Mouse (Mus musculus): Measurements from ENCODE around the gene 2210407C18Rik. TPM values are rescaled to one million over a fixed set of nuclear protein-coding genes. Genes with fewer than 3 reads are reported as not detected.

Gene 2210407C18Rik
- total RNA-seq (2021) = not detected
- long read RNA-seq, experiment 1 = 0 reads
- long read RNA-seq, experiment 2 = 0 reads

DNA sequence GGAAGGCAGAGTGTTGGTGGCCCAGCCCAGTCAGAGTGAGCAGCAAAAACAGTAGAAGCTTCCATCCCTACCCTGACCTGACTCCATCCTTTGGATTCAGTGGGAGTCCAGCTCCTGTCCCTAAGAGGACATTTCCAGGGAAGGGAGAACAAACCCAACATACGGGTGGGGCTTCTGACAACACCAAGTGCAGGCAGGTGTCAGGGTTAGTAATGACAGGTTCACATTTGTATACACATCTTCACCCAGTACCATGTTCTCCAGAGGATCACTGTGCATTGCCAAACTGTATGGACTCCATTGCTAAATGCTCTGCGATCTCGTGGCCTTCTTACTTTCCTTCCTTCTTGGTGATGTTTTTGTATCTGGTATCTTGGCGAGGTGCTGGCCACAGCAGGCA, at the start of gene 2210407C18Rik:
Gene 2210407C18Rik, minus strand, starts transcription at position 101 of the 400 bp plus-strand sequence.
- Histone ChIP-seq H3K4me3 (no peak within 1 kb of the TSS), H3K27ac (no peak within 1 kb of the TSS)
- DNase-seq (ENCODE audit: low spot score in 2 of 2) = no peak
- TF ChIP-seq CTCF (conservative IDR thresholded peaks at IDR 0.05) = no peak

GRCm38 (mm10) chr11:58658596-58658995, 42.7 kb upstream of the 2210407C18Rik start, which contains the start of gene Olfr322:
Olfr322 (plus strand) TSS chr11:58658782.
- Histone ChIP-seq H3K4me3 (no peak within 1 kb of the TSS), H3K27ac (no peak within 1 kb of the TSS)
- TF ChIP-seq CTCF (conservative IDR thresholded peaks at IDR 0.05) = no peak
- no peak for DNase-seq (ENCODE audit: low spot score in 2 of 2)

GRCm38 (mm10) chr11:58655151-58655550, 39.3 kb upstream of the 2210407C18Rik start:
- no peak overlapping the region for H3K4me3 ChIP-seq
- TF ChIP-seq CTCF (conservative IDR thresholded peaks at IDR 0.05) = no peak
- DNase-seq (ENCODE audit: low spot score in 2 of 2) = no peak
- no peak overlapping the region for H3K27ac ChIP-seq

DNA sequence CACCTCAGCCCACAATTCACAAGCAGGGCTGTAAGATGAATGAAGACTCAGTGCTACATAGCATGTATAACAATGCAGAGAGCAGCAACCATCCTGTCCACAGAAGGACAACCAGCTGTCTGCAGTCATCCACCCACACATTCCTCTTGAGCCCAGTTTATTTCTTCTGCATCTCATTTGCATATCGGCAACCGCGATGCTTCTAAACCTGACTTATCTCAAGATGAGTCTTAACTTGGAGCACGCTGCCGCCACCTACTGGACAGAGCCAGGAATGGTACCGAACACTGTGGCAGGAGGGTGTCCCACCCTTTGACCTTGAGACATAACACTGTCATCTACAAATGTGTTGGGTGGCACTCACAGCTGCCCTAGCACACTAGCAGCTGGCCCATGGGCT, 27.5 kb upstream of the 2210407C18Rik start:
- Histone ChIP-seq H3K27ac (no peak overlapping the region), H3K4me3 (no peak overlapping the region)
- peak; percentile 85 for TF ChIP-seq CTCF (conservative IDR thresholded peaks at IDR 0.05)
- DNase-seq (ENCODE audit: low spot score in 2 of 2) = peak; percentile 41 to 46

- H3K27ac ChIP-seq = no peak overlapping the region
- H3K4me3 ChIP-seq = no peak overlapping the region
- no peak for DNase-seq (ENCODE audit: low spot score in 2 of 2)
- no peak for TF ChIP-seq CTCF (conservative IDR thresholded peaks at IDR 0.05)
These were observed 25.9 kb upstream of the 2210407C18Rik start for GRCm38 (mm10) chr11:58641638-58642358.

- TF ChIP-seq CTCF (conservative IDR thresholded peaks at IDR 0.05) = no peak
- Histone ChIP-seq H3K27ac (no peak overlapping the region), H3K4me3 (no peak overlapping the region)
- no peak for DNase-seq (ENCODE audit: low spot score in 2 of 2)
These were observed 25.2 kb upstream of the 2210407C18Rik start for GRCm38 (mm10) chr11:58641057-58641456.

GRCm38 (mm10) chr11:58640272-58640867, 24.5 kb upstream of the 2210407C18Rik start, which contains the start of gene Trim58:
Trim58 (plus strand) TSS chr11:58640465.
- no peak for TF ChIP-seq CTCF (conservative IDR thresholded peaks at IDR 0.05)
- no peak within 1 kb of the TSS for H3K27ac ChIP-seq
- peak within 1 kb of the TSS; percentile 50 for H3K4me3 ChIP-seq
- DNase-seq (ENCODE audit: low spot score in 2 of 2) = no peak

DNA sequence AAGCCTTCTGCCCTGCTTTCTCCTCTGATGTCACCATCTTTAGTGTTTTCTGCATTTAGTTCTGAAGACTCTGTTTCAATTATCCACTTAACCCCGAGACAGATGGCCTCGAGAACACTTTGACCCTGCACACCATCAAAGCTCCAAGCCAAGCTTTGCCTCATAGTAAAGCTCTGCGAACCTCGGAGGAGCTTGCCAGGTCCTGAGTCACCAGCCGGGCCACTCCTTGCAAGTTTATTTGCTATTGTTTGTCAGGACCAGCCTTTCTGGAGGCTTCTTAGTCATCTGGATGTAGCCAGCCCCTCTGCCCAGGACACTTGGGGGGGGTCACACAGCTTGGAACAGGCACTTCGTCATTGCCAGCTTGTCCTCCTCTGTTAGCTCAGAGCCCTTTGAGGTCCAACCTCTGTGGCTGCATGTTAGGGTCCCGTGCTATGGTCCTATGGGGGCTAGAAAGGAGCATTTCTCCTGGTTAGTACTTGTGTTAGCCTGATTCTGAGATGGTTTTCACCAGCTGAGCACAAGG, 22.4 kb upstream of the 2210407C18Rik start:
- no peak for DNase-seq (ENCODE audit: low spot score in 2 of 2)
- TF ChIP-seq CTCF (conservative IDR thresholded peaks at IDR 0.05) = no peak

DNA sequence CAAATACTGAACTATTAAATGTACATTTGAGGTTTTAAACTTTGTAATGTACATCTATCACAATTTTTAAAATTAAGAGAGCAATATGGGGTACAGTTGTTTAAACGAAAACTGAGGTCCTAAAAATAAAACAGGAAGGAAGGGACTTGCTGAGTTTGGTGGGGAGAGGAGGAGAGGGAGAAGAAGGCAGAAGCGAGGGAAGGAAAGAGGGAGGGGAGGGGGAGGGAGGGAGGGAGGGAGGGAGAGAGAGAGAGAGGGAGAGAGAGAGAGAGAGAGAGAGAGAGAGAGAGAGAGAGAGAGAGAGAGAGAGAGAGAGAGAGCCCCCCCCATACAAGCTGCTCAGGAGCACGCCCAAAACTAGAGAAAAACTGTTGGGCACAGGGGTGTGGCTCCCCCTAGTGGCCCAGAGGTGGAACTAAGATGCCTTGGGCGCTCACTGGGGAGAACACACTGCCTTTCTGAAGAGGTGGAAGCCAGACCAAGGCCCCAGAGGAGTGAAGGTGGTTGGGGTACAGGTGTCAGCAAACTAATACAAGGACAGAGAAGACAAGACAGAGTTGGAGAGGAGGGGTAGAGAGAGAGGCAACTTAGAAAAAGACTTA, 20.6 kb upstream of the 2210407C18Rik start:
- peak; percentile 79 for TF ChIP-seq CTCF (conservative IDR thresholded peaks at IDR 0.05)
- no peak overlapping the region for H3K4me3 ChIP-seq
- peak; percentile 55 to 63 for DNase-seq (ENCODE audit: low spot score in 2 of 2)
- H3K27ac ChIP-seq = no peak overlapping the region

More for the DNA sequence above, 22.4 kb upstream of the 2210407C18Rik start:
- H3K4me3 ChIP-seq = no peak overlapping the region
- no peak overlapping the region for H3K27ac ChIP-seq

DNA sequence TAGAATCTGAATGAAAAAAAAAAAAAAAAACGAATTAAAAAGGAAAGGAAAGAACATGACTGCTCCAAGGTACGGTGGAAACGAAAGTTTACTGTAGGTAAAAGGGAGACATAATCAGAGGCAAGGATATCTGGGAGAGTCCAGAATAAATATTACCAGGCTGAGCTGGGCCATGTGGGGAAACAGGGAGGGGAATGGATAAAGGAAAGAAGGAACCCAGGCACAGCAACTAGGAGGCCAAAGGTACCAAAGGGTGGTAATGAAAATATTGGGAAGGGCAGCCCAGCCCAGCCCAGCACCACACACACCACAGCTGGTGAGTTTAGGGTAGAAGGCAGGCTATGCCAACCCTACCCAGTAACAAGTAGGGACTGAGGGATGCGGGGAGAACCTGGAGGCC, 19.0 kb upstream of the 2210407C18Rik start:
- DNase-seq (ENCODE audit: low spot score in 2 of 2) = no peak
- Histone ChIP-seq H3K4me3 (no peak overlapping the region), H3K27ac (no peak overlapping the region)
- no peak for TF ChIP-seq CTCF (conservative IDR thresholded peaks at IDR 0.05)

GRCm38 (mm10) chr11:58630401-58630800, 14.5 kb upstream of the 2210407C18Rik start, which contains the start of gene Olfr323:
Olfr323 (minus strand) TSS chr11:58630501.
- DNase-seq (ENCODE audit: low spot score in 2 of 2) = no peak
- Histone ChIP-seq H3K4me3 (no peak within 1 kb of the TSS), H3K27ac (no peak within 1 kb of the TSS)
- no peak for TF ChIP-seq CTCF (conservative IDR thresholded peaks at IDR 0.05)

GRCm38 (mm10) chr11:58626146-58626545, 10.3 kb upstream of the 2210407C18Rik start:
- DNase-seq (ENCODE audit: low spot score in 2 of 2) = no peak
- H3K4me3 ChIP-seq = no peak overlapping the region
- TF ChIP-seq CTCF (conservative IDR thresholded peaks at IDR 0.05) = no peak
- H3K27ac ChIP-seq = no peak overlapping the region

DNA sequence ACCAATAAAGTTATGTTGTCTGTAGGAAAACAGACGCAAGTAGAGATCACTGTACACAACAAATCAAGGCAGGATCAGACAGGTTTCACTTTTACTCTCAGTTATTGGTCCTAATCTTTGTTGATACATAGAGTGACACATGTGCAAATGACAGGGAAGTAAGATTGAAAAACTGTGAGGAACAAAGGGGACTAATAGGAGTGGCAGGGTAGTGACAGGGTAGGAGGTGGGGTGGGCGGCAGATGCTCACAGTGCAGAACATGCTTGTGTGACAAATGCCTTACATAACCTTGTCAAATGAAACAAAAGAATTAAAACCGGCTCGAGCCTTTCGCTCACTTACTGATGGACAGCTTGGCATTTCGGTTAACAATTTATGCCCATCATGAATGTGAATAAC, 2.9 kb upstream of the 2210407C18Rik start:
- Histone ChIP-seq H3K27ac (peak overlapping the region; percentile 84), H3K4me3 (no peak overlapping the region)
- no peak for TF ChIP-seq CTCF (conservative IDR thresholded peaks at IDR 0.05)
- DNase-seq (ENCODE audit: low spot score in 2 of 2) = peak; percentile 17 to 30

All from layer of hippocampus, adult 2 months (tissue).